Mouse (Mus musculus) megakaryocyte progenitor cell, adult 5-6 weeks (primary cell): Measurements from ENCODE around the gene Meig1. TPM values are rescaled to one million over a fixed set of nuclear protein-coding genes. Genes with fewer than 3 reads are reported as not detected.
"Not testable (repeated sequence)": the region's sequence is repeated elsewhere in the genome, so short reads cannot be mapped to it uniquely, and the experiment has no call there.

Experiments
- ATAC-seq: replicated peaks from 2 replicates; pipeline ENCODE4 v1.8.0; 2016; ENCODE audit warnings: mild to moderate bottlenecking, moderate TSS enrichment, inconsistent platforms; ENCODE audit not compliant: poor library complexity
- total RNA-seq, 2 experiments: library from RNA; stranded (forward) in 1 of 2; stranded (reverse) in 1 of 2; fragments of 157-497, 149-512 nt in 1 of 2; fragments of 200-1000 nt in 1 of 2; gene quantifications; 2 replicates each; pipeline versions ENCODE4 v1.2.3 to v1.2.4; 2015 to 2017

Meig1 gene
- total RNA-seq (2015) (not detected in 2 replicates), total RNA-seq (2017) (not detected in 2 replicates)

GRCm38 (mm10) chr2:3422548-3422947 is at the start of gene Meig1:
Gene Meig1, minus strand, starts transcription at chr2:3422648.
- no peak for ATAC-seq

DNA sequence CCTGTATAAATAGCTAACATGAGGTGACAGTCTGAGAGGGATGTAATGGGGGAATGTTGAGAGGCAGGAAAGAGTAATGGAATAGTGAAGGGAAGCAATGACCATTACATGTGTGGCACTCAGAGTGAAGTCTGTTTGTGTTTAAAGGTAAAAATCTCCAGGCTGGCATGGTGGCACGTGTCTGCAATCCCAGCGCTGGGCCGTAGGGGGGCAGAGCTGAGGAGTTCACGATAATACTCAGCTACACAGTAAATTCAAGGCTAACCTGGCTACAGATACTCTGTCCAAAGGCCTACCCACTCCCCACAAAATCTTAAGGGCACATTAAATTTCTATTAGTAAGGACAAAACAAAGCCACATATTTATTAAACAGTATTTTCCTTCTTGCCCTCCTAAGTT is 34.1 kb upstream of the Meig1 start:
- ATAC-seq = peak; percentile 80

DNA sequence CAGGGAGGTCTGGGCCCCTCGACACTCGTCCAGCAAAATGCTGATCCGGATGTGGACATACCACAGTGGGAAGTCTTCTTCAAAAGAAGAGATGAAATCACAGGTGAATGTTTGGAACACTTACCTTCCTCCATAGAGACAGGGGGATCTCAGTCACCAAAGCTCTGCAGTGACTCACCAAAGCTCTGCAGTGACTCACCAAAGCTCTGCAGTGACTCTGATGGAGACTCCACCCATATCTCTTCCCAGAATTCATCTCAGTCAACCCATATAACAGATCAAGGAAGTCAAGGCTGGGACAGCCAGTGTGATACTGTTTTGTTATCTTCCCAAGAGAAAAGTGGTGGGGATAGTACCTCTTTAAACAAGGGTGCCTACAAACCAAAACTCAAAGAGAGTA is 30.6 kb upstream of the Meig1 start:
- no peak for ATAC-seq

GRCm38 (mm10) chr2:3449431-3449830 is 27.0 kb upstream of the Meig1 start:
- no peak for ATAC-seq

- no peak for ATAC-seq
These were observed 23.5 kb upstream of the Meig1 start for GRCm38 (mm10) chr2:3445984-3446383.

GRCm38 (mm10) chr2:3444206-3444605 is 21.8 kb upstream of the Meig1 start:
- no peak for ATAC-seq

GRCm38 (mm10) chr2:3437956-3438355 is 15.5 kb upstream of the Meig1 start:
- no peak for ATAC-seq

DNA sequence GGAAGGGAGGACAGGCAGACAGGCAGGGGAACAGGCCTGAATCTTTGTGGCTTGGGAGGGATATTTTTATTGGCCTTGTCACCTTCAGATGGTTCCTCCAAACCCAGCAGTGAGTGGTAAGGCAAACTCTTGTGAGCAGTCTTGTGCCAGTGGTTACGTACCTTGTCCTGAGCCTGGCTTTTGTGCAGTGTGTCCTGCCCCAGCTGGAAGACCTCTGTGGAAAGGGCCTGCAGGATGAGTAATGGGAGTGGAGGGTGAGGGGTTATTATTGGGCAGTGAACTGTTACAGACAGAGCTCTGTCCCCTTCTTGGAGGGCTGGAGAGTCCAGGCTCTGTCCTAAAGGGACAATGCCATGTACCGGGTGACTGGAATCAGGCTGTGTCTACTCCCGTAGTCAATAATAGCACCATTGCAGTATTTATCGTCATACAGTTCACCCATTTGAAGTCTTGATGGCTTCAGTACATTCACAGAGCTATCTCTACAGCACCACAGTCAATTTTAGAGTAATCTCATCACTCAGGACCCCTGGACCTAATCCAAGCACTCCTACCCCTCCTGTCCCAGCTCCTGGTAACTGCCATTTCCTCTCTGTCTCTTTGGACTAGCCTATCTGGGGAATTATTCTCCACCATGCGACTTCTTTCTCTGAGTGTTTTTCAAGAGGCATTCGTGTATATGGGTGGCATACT is 13.1 kb upstream of the Meig1 start:
- peak; percentile 76 for ATAC-seq

GRCm38 (mm10) chr2:3430956-3431355 is 8.5 kb upstream of the Meig1 start:
- ATAC-seq = no peak

- no peak for ATAC-seq
These were observed 2.1 kb upstream of the Meig1 start for GRCm38 (mm10) chr2:3424579-3424910.

DNA sequence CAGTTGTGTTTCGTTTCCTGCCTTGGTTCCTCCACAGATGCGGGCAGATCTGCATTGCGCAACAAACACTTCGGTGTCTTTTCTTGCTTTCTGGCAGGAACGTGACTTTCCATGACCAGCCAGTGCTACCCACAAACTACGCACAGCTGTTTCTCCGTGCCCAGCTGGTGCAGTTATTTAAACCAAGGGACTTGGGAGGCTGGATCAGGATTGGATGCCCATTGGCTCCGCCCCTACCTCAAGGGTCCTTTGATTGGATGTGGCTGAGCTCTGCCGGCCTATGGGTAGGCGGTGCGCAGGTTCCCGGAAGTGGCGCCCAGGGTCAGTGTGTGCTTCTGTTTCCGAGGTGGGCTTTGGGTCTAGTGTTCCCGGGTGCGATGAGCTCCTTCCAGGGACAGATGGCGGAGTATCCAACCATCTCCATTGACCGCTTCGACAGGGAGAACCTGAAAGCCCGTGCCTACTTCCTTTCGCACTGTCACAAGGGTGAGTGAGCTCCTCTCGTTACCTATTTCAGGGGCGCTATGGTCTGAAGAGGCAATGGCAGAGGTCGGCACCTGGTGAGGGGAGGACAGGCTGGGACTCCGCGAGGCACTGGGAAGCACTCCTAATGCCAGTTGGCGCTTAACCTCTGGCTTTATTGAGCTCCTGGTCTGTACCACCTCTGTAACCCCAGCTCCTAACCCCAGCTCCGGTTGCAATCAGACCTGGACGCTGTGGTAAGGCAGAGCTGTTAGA is 1.6 kb upstream of the Meig1 start, which contains the start of gene Dclre1c:
Gene Dclre1c, plus strand, starts transcription at position 291 of the 738 bp plus-strand sequence.
- peak; percentile 87 for ATAC-seq

GRCm38 (mm10) chr2:3420157-3420556 is 2.3 kb downstream of the Meig1 start:
- no peak for ATAC-seq

- ATAC-seq = peak; percentile 75
These were observed 3.5 kb downstream of the Meig1 start for GRCm38 (mm10) chr2:3418883-3419431.

GRCm38 (mm10) chr2:3415676-3416075 is 6.8 kb downstream of the Meig1 start:
- no peak for ATAC-seq

DNA sequence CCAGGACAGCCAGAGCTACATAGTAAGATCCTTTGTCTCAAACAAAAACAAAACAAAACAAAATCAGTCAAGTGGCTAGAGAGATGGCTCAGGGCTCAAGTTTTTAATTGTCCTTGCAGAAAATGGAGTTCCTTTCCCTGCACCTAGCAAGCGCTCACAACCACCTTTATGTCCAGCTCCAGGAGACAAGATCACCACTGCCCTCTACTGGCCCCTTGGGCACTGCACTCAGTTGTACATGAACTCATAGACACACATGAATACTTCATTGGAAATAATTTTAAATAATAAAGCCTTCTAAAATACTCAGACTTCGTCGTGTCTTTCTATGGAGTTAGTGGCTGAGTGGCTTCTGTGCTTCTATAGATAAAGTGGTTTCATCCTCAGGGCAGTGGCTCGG is 8.2 kb downstream of the Meig1 start:
- ATAC-seq = peak; percentile 64

- no peak for ATAC-seq
These were observed 14.7 kb downstream of the Meig1 start for GRCm38 (mm10) chr2:3407756-3408155.

GRCm38 (mm10) chr2:3405981-3406380 is 16.5 kb downstream of the Meig1 start:
- no peak for ATAC-seq

- ATAC-seq = not testable (repeated sequence)
These were observed 25.3 kb downstream of the Meig1 start, which contains the start of gene Olah for GRCm38 (mm10) chr2:3397110-3397509. Gene Olah, minus strand, starts transcription at chr2:3397210.

GRCm38 (mm10) chr2:3391945-3392344 is 30.5 kb downstream of the Meig1 start:
- no peak for ATAC-seq

GRCm38 (mm10) chr2:3387105-3387860 is 35.2 kb downstream of the Meig1 start:
- ATAC-seq = no peak

- no peak for ATAC-seq
These were observed 57.3 kb downstream of the Meig1 start for GRCm38 (mm10) chr2:3365127-3365526.
